Mouse (Mus musculus): ENCODE data around the gene Bace1. TPM values are rescaled to one million over a fixed set of nuclear protein-coding genes. Genes with fewer than 3 reads are reported as not detected.

Gene Bace1
- polyA plus RNA-seq, 1 experiment from 2014 or later, result 17.8 TPM

- Histone ChIP-seq H3K36me3 (ENCODE audit: control insufficient read depth, insufficient read depth, low read length) (no peaks in the 10 kb centered on the region), H3K27me3 (replicated peaks; ENCODE audit: control insufficient read depth, insufficient read depth, low read length) (no peaks in the 10 kb centered on the region), H3K4me2 (ENCODE audit: low read depth, low read length) (peak overlapping the region; percentile 80), H3K4me3 (ENCODE audit: low read length) (peak overlapping the region; percentile 12; the same call in 1 of the 2 replicates), H3K27ac (ENCODE audit: low read length) (no peak overlapping the region), H3K4me1 (ENCODE audit: control insufficient read depth, insufficient read depth, low read length) (peaks cover 5% of the 10 kb centered on the region; the same call in 1 of the 2 replicates), H3K9me3 (ENCODE audit: control insufficient read depth, low read length) (no peaks in the 10 kb centered on the region), H3K9ac (ENCODE audit: low read depth, low read length) (no peak overlapping the region)
- ATAC-seq, result no peak
- WGBS, result 31% methylated on average over 10 of the region's 10 CpGs
Observed at GRCm38 (mm10) chr9:45829107-45829506, 9.3 kb upstream of the Bace1 start.

GRCm38 (mm10) chr9:45832898-45833297, 5.5 kb upstream of the Bace1 start:
- no peaks in the 10 kb centered on the region for H3K36me3 ChIP-seq (ENCODE audit: control insufficient read depth, insufficient read depth, low read length)
- no peak for ATAC-seq
- H3K4me3 ChIP-seq (ENCODE audit: low read length), result no peak overlapping the region
- no peak overlapping the region for H3K27ac ChIP-seq (ENCODE audit: low read length)
- H3K4me2 ChIP-seq (ENCODE audit: low read depth, low read length), result no peak overlapping the region
- no peak overlapping the region for H3K9ac ChIP-seq (ENCODE audit: low read depth, low read length)
- 94% methylated on average over 2 of the region's 2 CpGs for WGBS
- H3K27me3 ChIP-seq (replicated peaks; ENCODE audit: control insufficient read depth, insufficient read depth, low read length), result no peaks in the 10 kb centered on the region
- no peaks in the 10 kb centered on the region for H3K9me3 ChIP-seq (ENCODE audit: control insufficient read depth, low read length)
- H3K4me1 ChIP-seq (ENCODE audit: control insufficient read depth, insufficient read depth, low read length), result no peaks in the 10 kb centered on the region

GRCm38 (mm10) chr9:45833461-45833860, 4.9 kb upstream of the Bace1 start:
- no peaks in the 10 kb centered on the region for H3K36me3 ChIP-seq (ENCODE audit: control insufficient read depth, insufficient read depth, low read length)
- WGBS, result 80% methylated on average over 2 of the region's 2 CpGs
- H3K27me3 ChIP-seq (replicated peaks; ENCODE audit: control insufficient read depth, insufficient read depth, low read length), result no peaks in the 10 kb centered on the region
- no peak overlapping the region for H3K4me2 ChIP-seq (ENCODE audit: low read depth, low read length)
- H3K27ac ChIP-seq (ENCODE audit: low read length), result no peak overlapping the region
- no peak overlapping the region for H3K4me3 ChIP-seq (ENCODE audit: low read length)
- no peaks in the 10 kb centered on the region for H3K4me1 ChIP-seq (ENCODE audit: control insufficient read depth, insufficient read depth, low read length)
- H3K9ac ChIP-seq (ENCODE audit: low read depth, low read length), result no peak overlapping the region
- no peak for ATAC-seq
- H3K9me3 ChIP-seq (ENCODE audit: control insufficient read depth, low read length), result no peaks in the 10 kb centered on the region

- Histone ChIP-seq H3K4me2 (ENCODE audit: low read depth, low read length) (peak overlapping the region; percentile 94), H3K27me3 (replicated peaks; ENCODE audit: control insufficient read depth, insufficient read depth, low read length) (no peaks in the 10 kb centered on the region), H3K4me1 (ENCODE audit: control insufficient read depth, insufficient read depth, low read length) (peaks cover 20% of the 10 kb centered on the region), H3K36me3 (ENCODE audit: control insufficient read depth, insufficient read depth, low read length) (no peaks in the 10 kb centered on the region), H3K27ac (ENCODE audit: low read length) (no peak overlapping the region), H3K9ac (ENCODE audit: low read depth, low read length) (no peak overlapping the region), H3K9me3 (ENCODE audit: control insufficient read depth, low read length) (no peaks in the 10 kb centered on the region), H3K4me3 (ENCODE audit: low read length) (peak overlapping the region; percentile 94)
- 23% methylated on average over 4 of the region's 4 CpGs for WGBS
- no peak for ATAC-seq
Observed at GRCm38 (mm10) chr9:45838069-45838433, 329 bp upstream of the Bace1 start.

- H3K27ac ChIP-seq (ENCODE audit: low read length), result peak overlapping the region; percentile 25; the same call in 1 of the 2 replicates
Observed at GRCm38 (mm10) chr9:45839139-45839981, 980 bp downstream of the Bace1 start.

GRCm38 (mm10) chr9:45839982-45840300, 1.6 kb downstream of the Bace1 start:
- Histone ChIP-seq H3K27ac (ENCODE audit: low read length) (no peak overlapping the region), H3K36me3 (ENCODE audit: control insufficient read depth, insufficient read depth, low read length) (no peaks in the 10 kb centered on the region), H3K4me3 (ENCODE audit: low read length) (peak overlapping the region; percentile 94), H3K4me1 (ENCODE audit: control insufficient read depth, insufficient read depth, low read length) (peaks cover 20% of the 10 kb centered on the region), H3K9ac (ENCODE audit: low read depth, low read length) (peak overlapping the region; percentile 47), H3K4me2 (ENCODE audit: low read depth, low read length) (peak overlapping the region; percentile 94), H3K9me3 (ENCODE audit: control insufficient read depth, low read length) (no peaks in the 10 kb centered on the region), H3K27me3 (replicated peaks; ENCODE audit: control insufficient read depth, insufficient read depth, low read length) (no peaks in the 10 kb centered on the region)
- ATAC-seq, result no peak
- WGBS, result 75% methylated on average over 7 of the region's 7 CpGs

More at GRCm38 (mm10) chr9:45839139-45839981, 980 bp downstream of the Bace1 start:
- Histone ChIP-seq H3K4me1 (ENCODE audit: control insufficient read depth, insufficient read depth, low read length) (peaks cover 20% of the 10 kb centered on the region), H3K36me3 (ENCODE audit: control insufficient read depth, insufficient read depth, low read length) (no peaks in the 10 kb centered on the region), H3K4me3 (ENCODE audit: low read length) (peak overlapping the region; percentile 94), H3K4me2 (ENCODE audit: low read depth, low read length) (peak overlapping the region; percentile 94), H3K9me3 (ENCODE audit: control insufficient read depth, low read length) (no peaks in the 10 kb centered on the region), H3K9ac (ENCODE audit: low read depth, low read length) (peak overlapping the region; percentile 92), H3K27me3 (replicated peaks; ENCODE audit: control insufficient read depth, insufficient read depth, low read length) (no peaks in the 10 kb centered on the region)
- peak; percentile 25; the same call in 1 of the 2 replicates for ATAC-seq
- WGBS, result 13% methylated on average over 17 of the region's 17 CpGs

GRCm38 (mm10) chr9:45840331-45840730, 2.0 kb downstream of the Bace1 start:
- Histone ChIP-seq H3K27ac (ENCODE audit: low read length) (no peak overlapping the region), H3K4me3 (ENCODE audit: low read length) (peak overlapping the region; percentile 94; the same call in 1 of the 2 replicates), H3K4me1 (ENCODE audit: control insufficient read depth, insufficient read depth, low read length) (peaks cover 20% of the 10 kb centered on the region), H3K9me3 (ENCODE audit: control insufficient read depth, low read length) (no peaks in the 10 kb centered on the region), H3K27me3 (replicated peaks; ENCODE audit: control insufficient read depth, insufficient read depth, low read length) (no peaks in the 10 kb centered on the region), H3K9ac (ENCODE audit: low read depth, low read length) (peak overlapping the region; percentile 47), H3K36me3 (ENCODE audit: control insufficient read depth, insufficient read depth, low read length) (no peaks in the 10 kb centered on the region), H3K4me2 (ENCODE audit: low read depth, low read length) (peak overlapping the region; percentile 94)
- no peak for ATAC-seq
- WGBS, result 60% methylated on average over 5 of the region's 5 CpGs

GRCm38 (mm10) chr9:45841458-45841857, 3.1 kb downstream of the Bace1 start:
- Histone ChIP-seq H3K4me2 (ENCODE audit: low read depth, low read length) (no peak overlapping the region), H3K4me3 (ENCODE audit: low read length) (no peak overlapping the region)
- WGBS, result 66% methylated on average over 6 of the region's 6 CpGs

GRCm38 (mm10) chr9:45843007-45843406, 4.6 kb downstream of the Bace1 start:
- H3K4me2 ChIP-seq (ENCODE audit: low read depth, low read length), result no peak overlapping the region

More at GRCm38 (mm10) chr9:45841458-45841857, 3.1 kb downstream of the Bace1 start:
- H3K27ac ChIP-seq (ENCODE audit: low read length), result no peak overlapping the region
- ATAC-seq, result no peak
- no peaks in the 10 kb centered on the region for H3K36me3 ChIP-seq (ENCODE audit: control insufficient read depth, insufficient read depth, low read length)
- H3K27me3 ChIP-seq (replicated peaks; ENCODE audit: control insufficient read depth, insufficient read depth, low read length), result no peaks in the 10 kb centered on the region
- no peak overlapping the region for H3K9ac ChIP-seq (ENCODE audit: low read depth, low read length)
- no peaks in the 10 kb centered on the region for H3K9me3 ChIP-seq (ENCODE audit: control insufficient read depth, low read length)
- H3K4me1 ChIP-seq (ENCODE audit: control insufficient read depth, insufficient read depth, low read length), result peaks cover 20% of the 10 kb centered on the region

More at GRCm38 (mm10) chr9:45843007-45843406, 4.6 kb downstream of the Bace1 start:
- no peak overlapping the region for H3K4me3 ChIP-seq (ENCODE audit: low read length)
- peaks cover 20% of the 10 kb centered on the region for H3K4me1 ChIP-seq (ENCODE audit: control insufficient read depth, insufficient read depth, low read length)
- no peaks in the 10 kb centered on the region for H3K9me3 ChIP-seq (ENCODE audit: control insufficient read depth, low read length)
- H3K27ac ChIP-seq (ENCODE audit: low read length), result no peak overlapping the region
- WGBS, result 83% methylated on average over 5 of the region's 5 CpGs
- no peak for ATAC-seq
- no peak overlapping the region for H3K9ac ChIP-seq (ENCODE audit: low read depth, low read length)
- no peaks in the 10 kb centered on the region for H3K36me3 ChIP-seq (ENCODE audit: control insufficient read depth, insufficient read depth, low read length)
- no peaks in the 10 kb centered on the region for H3K27me3 ChIP-seq (replicated peaks; ENCODE audit: control insufficient read depth, insufficient read depth, low read length)

Measured in intestine, embryonic 16.5 days (tissue).